Mouse (Mus musculus) layer of hippocampus, adult 9-10 months (tissue): Measurements from ENCODE around the gene Ssrp1.

Experiments
- DNase-seq: peaks from one replicate; pipeline ENCODE4 v3.0.0; 2022; ENCODE audit warnings: low spot score

The Ssrp1 gene

DNA sequence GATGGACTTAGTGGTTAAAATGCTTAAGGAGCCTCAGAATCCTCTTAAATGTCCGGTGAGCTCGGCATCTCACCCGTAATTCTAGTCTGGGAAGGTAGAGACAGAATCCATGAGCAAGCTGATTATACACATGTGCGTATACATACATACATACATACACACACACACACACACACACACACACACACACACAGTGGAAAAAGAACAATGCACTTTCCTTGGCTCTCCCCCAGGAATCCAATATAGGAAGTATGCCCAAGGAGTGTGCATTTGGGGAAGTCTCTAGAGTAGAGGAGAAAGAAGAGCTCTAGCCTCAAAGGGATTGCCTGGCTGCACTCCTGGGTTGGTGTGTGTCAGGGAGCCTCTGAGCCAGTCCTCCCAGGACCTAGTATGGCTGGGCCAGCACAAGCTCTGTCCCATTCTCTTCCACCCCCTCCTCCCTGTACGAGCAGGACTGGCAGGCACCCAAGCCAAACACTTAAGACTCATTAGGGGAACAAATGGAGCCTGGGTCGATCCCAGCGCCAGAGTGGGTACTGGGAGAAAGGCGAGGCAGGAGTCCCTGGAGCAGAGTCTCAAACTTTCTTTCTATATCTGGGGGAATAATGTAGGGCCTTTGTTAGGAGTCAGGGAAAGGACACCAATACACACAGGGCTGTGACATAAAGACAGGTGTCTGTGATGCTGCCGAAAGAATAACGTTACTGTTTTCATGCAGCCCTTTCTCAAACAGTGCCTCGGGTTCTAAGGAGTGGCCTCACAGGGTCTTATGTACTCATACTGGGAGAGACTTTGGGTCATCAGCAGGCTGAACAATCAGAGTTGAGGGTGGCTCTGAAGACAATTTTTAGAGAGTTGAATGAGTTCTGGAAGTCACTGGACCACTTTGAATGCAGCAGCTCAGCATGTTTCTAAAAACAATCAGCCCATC, 51.9 kb downstream of the Ssrp1 start:
- DNase-seq = no peak

DNA sequence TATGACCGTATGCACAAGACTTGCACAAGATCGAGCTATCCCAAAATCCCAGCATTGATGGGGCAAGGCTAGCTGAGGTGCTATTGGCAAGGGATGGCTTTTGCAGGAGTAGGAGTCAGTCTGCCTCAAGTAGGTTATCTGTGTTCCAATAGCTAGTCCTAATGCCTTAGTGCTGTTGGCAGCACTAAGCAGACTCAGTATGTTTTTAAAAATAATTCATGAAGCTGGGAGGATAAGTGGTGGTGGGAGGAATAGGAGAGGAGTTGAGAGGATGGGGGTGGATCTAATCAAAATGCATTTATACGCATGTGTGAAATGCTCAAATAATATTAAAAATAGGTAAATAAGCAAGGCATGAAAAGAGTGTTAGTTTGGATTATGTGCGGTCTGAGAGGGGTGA, 54.3 kb downstream of the Ssrp1 start:
- DNase-seq = no peak

DNA sequence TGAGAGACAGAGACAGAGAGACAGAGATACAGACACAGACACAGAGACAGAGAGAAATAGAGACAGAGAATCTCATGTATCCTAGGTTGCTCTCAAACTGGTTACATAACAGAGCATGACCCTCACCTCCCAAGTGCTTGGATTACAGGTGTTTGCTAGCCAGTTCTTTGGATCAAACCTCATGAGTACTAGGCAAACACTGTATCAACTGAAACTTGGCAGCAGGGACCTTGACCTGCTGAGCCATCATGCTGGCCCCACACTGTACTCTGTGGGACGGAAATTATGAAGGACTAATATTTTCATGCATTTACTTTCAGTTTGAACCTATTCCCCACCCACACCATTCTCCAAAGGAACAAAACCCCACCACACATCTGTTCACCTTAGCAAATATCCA, 56.3 kb downstream of the Ssrp1 start:
- DNase-seq = no peak

DNA sequence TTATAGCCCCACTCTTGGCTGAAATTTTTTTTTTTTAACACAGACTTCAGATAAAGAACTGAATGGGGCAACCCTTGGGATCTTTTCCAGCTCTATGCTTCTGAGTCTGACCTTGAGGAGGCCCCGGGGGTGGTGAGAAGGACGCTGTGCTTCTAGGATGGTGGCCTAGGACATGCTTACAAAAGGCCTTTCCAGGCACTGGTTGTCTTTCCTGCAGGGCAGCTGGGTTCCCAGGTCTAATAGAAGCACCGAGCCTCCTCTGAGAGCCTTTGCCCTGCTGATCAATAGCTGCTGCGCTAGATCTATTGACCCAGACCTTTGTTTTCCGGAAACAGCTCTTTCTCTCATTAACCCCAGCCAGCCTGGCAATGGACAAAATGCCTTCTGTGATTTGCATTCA, 58.9 kb downstream of the Ssrp1 start:
- no peak for DNase-seq
